Mouse (Mus musculus): Measurements from ENCODE around the gene Atf4. TPM values are rescaled to one million over a fixed set of nuclear protein-coding genes. Genes with fewer than 3 reads are reported as not detected.

Gene Atf4
- total RNA-seq, 1 experiment, result 250 TPM

DNA sequence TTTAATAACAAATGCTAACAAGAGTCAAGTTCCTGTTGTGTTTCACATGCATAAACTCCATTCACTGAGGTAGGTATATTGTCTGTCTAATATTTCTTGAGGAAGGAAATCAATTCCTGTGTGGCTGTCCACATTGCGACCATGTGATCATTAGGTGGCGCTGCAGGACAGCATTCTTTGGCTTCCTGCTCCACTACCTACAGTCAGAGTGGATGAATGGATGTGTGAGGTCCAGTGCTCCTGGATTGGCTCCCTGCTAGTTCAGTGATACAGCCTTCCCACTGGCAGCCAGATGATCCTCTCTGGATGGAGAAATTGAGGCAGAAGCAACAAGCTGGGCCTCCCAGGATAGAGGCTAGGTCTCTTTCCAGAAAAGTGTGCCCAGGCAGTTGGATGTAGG is 11.3 kb downstream of the Atf4 start:
- DNase-seq (ENCODE audit: low read depth, low spot score), result peak; percentile 75
- H3K36me3 ChIP-seq (ENCODE audit: control insufficient read depth, insufficient read depth, low read length, poor library complexity, severe bottlenecking), result peaks cover 4% of the 10 kb centered on the region; the same call in 1 of the 2 replicates
- H3K9me3 ChIP-seq (ENCODE audit: control insufficient read depth, insufficient read depth, low read depth, low read length), result no peaks in the 10 kb centered on the region
- TF ChIP-seq ZNF384 (IDR thresholded peaks at IDR 0.05; ENCODE audit: low read depth, low read length), result no peak
- TF ChIP-seq CHD2 (IDR thresholded peaks at IDR 0.05; ENCODE audit: low read depth, low read length), result no peak
- TF ChIP-seq MAFK (IDR thresholded peaks at IDR 0.05; ENCODE audit: insufficient read depth, low read depth, low read length), result no peak
- peak; percentile 85 for TF ChIP-seq ZC3H11A (IDR thresholded peaks at IDR 0.05; ENCODE audit: borderline replicate concordance, low read depth, low read length)
- H3K4me3 ChIP-seq (ENCODE audit: insufficient read depth in 1 of 2, low read depth in 1 of 2, low read length in 2 of 2, poor library complexity in 1 of 2, severe bottlenecking in 1 of 2), result no peak overlapping the region
- peaks cover 0 to 2% of the 10 kb centered on the region in 2 experiments; a peak in 2 of 4 replicates for H3K4me1 ChIP-seq (ENCODE audit: control insufficient read depth in 2 of 2, insufficient read depth in 2 of 2, low read length in 2 of 2, poor library complexity in 1 of 2)
- no peak overlapping the region for H3K9ac ChIP-seq (ENCODE audit: insufficient read depth, low read depth, low read length, poor library complexity, severe bottlenecking)
- H3K27ac ChIP-seq (ENCODE audit: insufficient read depth, low read depth, low read length, poor library complexity, severe bottlenecking), result no peak overlapping the region
- in situ Hi-C loops (cut with MboI; ENCODE audit: low sequenced_read_pairs in 2 of 2, unreplicated experiment in 2 of 2), result loop anchor here (5.0 to 10.0 kb wide), 2 partner anchors 436 to 439 kb away; no protein-coding TSS in a partner anchor

DNA sequence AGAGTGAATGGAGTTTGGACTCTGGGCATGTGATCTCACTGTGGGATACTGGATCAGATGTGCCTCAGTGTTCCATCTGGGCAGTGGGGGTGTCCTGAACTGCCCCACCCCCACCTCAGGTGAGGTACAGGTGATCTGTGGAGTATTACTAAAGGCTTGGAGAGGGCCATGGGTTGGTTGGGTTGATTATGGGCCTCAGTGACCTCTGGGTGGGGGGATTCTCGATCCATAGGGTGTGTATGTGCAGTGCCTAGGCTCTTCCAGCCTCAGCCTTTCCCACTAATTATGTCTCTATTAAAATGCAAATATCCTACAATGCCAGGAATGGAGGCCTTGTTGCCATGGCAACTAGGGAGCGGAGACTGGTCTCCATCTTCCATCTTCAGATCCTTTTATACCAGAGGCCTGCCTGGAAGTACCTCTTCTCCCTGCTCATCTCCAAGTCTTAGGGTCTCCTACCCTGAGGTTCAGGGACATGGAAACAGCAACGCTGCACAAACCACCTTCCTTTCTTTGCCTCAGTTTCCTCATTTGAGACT is 16.9 kb downstream of the Atf4 start:
- no peaks in the 10 kb centered on the region for H3K9me3 ChIP-seq (ENCODE audit: control insufficient read depth, insufficient read depth, low read depth, low read length)
- no peak overlapping the region for H3K9ac ChIP-seq (ENCODE audit: insufficient read depth, low read depth, low read length, poor library complexity, severe bottlenecking)
- TF ChIP-seq HCFC1 (IDR thresholded peaks at IDR 0.05; ENCODE audit: borderline replicate concordance, insufficient read depth, low read length), result no peak
- TF ChIP-seq CHD2 (IDR thresholded peaks at IDR 0.05; ENCODE audit: low read depth, low read length), result no peak
- no peak for TF ChIP-seq ZC3H11A (IDR thresholded peaks at IDR 0.05; ENCODE audit: borderline replicate concordance, low read depth, low read length)
- no peak for TF ChIP-seq MAFK (IDR thresholded peaks at IDR 0.05; ENCODE audit: insufficient read depth, low read depth, low read length)
- no peak for TF ChIP-seq ZNF384 (IDR thresholded peaks at IDR 0.05; ENCODE audit: low read depth, low read length)
- no peak overlapping the region for H3K4me3 ChIP-seq (ENCODE audit: insufficient read depth in 1 of 2, low read depth in 1 of 2, low read length in 2 of 2, poor library complexity in 1 of 2, severe bottlenecking in 1 of 2)
- no peak for DNase-seq (ENCODE audit: low read depth, low spot score)
- no peaks in the 10 kb centered on the region for H3K36me3 ChIP-seq (ENCODE audit: control insufficient read depth, insufficient read depth, low read length, poor library complexity, severe bottlenecking)
- peaks cover 0 to 4% of the 10 kb centered on the region in 2 experiments; a peak in 1 of 4 replicates for H3K4me1 ChIP-seq (ENCODE audit: control insufficient read depth in 2 of 2, insufficient read depth in 2 of 2, low read length in 2 of 2, poor library complexity in 1 of 2)
- no peak overlapping the region for H3K27ac ChIP-seq (ENCODE audit: insufficient read depth, low read depth, low read length, poor library complexity, severe bottlenecking)
- in situ Hi-C loops (cut with MboI; ENCODE audit: low sequenced_read_pairs in 2 of 2, unreplicated experiment in 2 of 2), result no loop called here

DNA sequence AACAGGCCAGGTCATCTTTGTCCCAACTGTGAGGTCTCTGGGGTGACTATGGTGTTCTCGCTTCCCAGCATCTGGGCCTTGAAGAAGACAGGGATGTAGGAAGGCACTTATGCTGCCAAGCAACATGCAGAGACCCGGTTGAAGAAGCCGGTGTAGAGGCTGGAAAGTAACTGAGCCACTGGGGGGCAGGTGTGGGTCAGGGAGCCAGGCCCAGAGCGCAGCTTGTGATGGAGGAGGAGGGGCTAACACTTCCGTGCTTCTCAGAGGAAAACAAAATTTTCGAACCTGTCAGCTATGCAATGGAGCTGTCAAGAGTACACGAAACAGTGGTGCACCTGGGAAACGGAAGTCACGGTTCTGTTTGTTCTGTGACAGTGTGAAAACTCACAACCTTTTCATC is 22.1 kb downstream of the Atf4 start:
- Histone ChIP-seq H3K4me3 (ENCODE audit: insufficient read depth in 1 of 2, low read depth in 1 of 2, low read length in 2 of 2, poor library complexity in 1 of 2, severe bottlenecking in 1 of 2) (no peak overlapping the region), H3K9me3 (ENCODE audit: control insufficient read depth, insufficient read depth, low read depth, low read length) (no peaks in the 10 kb centered on the region), H3K4me1 (ENCODE audit: control insufficient read depth in 2 of 2, insufficient read depth in 2 of 2, low read length in 2 of 2, poor library complexity in 1 of 2) (peaks cover 0 to 1% of the 10 kb centered on the region in 2 experiments; a peak in 1 of 4 replicates), H3K27ac (ENCODE audit: insufficient read depth, low read depth, low read length, poor library complexity, severe bottlenecking) (no peak overlapping the region), H3K9ac (ENCODE audit: insufficient read depth, low read depth, low read length, poor library complexity, severe bottlenecking) (no peak overlapping the region), H3K36me3 (ENCODE audit: control insufficient read depth, insufficient read depth, low read length, poor library complexity, severe bottlenecking) (no peaks in the 10 kb centered on the region)
- no peak for TF ChIP-seq HCFC1 (IDR thresholded peaks at IDR 0.05; ENCODE audit: borderline replicate concordance, insufficient read depth, low read length)
- TF ChIP-seq ZNF384 (IDR thresholded peaks at IDR 0.05; ENCODE audit: low read depth, low read length), result no peak
- no peak for TF ChIP-seq MAFK (IDR thresholded peaks at IDR 0.05; ENCODE audit: insufficient read depth, low read depth, low read length)
- no peak for TF ChIP-seq ZC3H11A (IDR thresholded peaks at IDR 0.05; ENCODE audit: borderline replicate concordance, low read depth, low read length)
- no peak for TF ChIP-seq CHD2 (IDR thresholded peaks at IDR 0.05; ENCODE audit: low read depth, low read length)
- in situ Hi-C loops (cut with MboI; ENCODE audit: low sequenced_read_pairs in 2 of 2, unreplicated experiment in 2 of 2), result no loop called here
- no peak for DNase-seq (ENCODE audit: low read depth, low spot score)

DNA sequence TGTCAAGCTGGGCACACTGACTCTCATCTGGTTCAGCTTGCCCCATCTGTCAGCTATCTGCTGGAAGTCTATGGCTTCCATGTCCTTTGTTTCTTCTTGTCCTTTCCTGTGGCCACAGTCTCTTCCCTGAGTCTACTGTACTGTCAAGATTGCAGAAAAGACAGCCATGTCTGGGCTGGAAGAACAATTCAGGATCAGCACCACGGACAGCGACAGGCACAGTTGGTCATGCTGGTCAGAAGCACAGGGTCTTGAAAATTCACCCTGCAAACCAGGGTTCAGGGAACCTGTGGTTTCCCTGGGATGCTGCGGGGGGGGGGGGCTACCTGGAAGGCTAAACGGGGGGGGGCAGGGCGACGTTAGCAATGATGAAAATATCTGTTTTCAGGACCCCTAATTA is 22.6 kb downstream of the Atf4 start:
- TF ChIP-seq MAFK (IDR thresholded peaks at IDR 0.05; ENCODE audit: insufficient read depth, low read depth, low read length) (0 out of 2 replicates have a peak, but pooled peaks have one; percentile 13), ZNF384 (IDR thresholded peaks at IDR 0.05; ENCODE audit: low read depth, low read length) (no peak), CHD2 (IDR thresholded peaks at IDR 0.05; ENCODE audit: low read depth, low read length) (no peak), ZC3H11A (IDR thresholded peaks at IDR 0.05; ENCODE audit: borderline replicate concordance, low read depth, low read length) (no peak), HCFC1 (IDR thresholded peaks at IDR 0.05; ENCODE audit: borderline replicate concordance, insufficient read depth, low read length) (no peak)
- Histone ChIP-seq H3K36me3 (ENCODE audit: control insufficient read depth, insufficient read depth, low read length, poor library complexity, severe bottlenecking) (no peaks in the 10 kb centered on the region), H3K27ac (ENCODE audit: insufficient read depth, low read depth, low read length, poor library complexity, severe bottlenecking) (no peak overlapping the region), H3K9ac (ENCODE audit: insufficient read depth, low read depth, low read length, poor library complexity, severe bottlenecking) (no peak overlapping the region), H3K9me3 (ENCODE audit: control insufficient read depth, insufficient read depth, low read depth, low read length) (no peaks in the 10 kb centered on the region), H3K4me1 (ENCODE audit: control insufficient read depth in 2 of 2, insufficient read depth in 2 of 2, low read length in 2 of 2, poor library complexity in 1 of 2) (peaks cover 0 to 1% of the 10 kb centered on the region in 2 experiments; a peak in 1 of 4 replicates), H3K4me3 (ENCODE audit: insufficient read depth in 1 of 2, low read depth in 1 of 2, low read length in 2 of 2, poor library complexity in 1 of 2, severe bottlenecking in 1 of 2) (no peak overlapping the region)
- in situ Hi-C loops (cut with MboI; ENCODE audit: low sequenced_read_pairs in 2 of 2, unreplicated experiment in 2 of 2), result no loop called here
- DNase-seq (ENCODE audit: low read depth, low spot score), result peak; percentile 72
